Mouse (Mus musculus) regulatory T cell (primary cell): ENCODE data around the gene Tmem88.

Source experiments
- in situ Hi-C: fragments of 300-600 bp; cut with MboI, MseI; formaldehyde crosslinking; loops from one replicate; pipeline ENCODE4 v1.15.1; 2025; ENCODE audit warnings: high pct_unique_total_duplicates

Gene Tmem88

GRCm38 (mm10) chr11:69388680-69389079 lies 9.4 kb downstream of the Tmem88 start:
- in situ Hi-C loops: loop anchor here (5.0 kb wide), 1 partner anchor 56 kb away; no protein-coding TSS in a partner anchor

GRCm38 (mm10) chr11:69386758-69387157 lies 11.3 kb downstream of the Tmem88 start:
- in situ Hi-C loops: loop anchor here (5.0 kb wide), 1 partner anchor 54 kb away; no protein-coding TSS in a partner anchor

- in situ Hi-C loops: loop anchor here (5.0 kb wide), 2 partner anchors 53 to 128 kb away; no protein-coding TSS in a partner anchor
Observed at GRCm38 (mm10) chr11:69384979-69385378, 13.1 kb downstream of the Tmem88 start.

- in situ Hi-C loops: loop anchor here (5.0 kb wide), 1 partner anchor 125 kb away; no protein-coding TSS in a partner anchor
Observed at GRCm38 (mm10) chr11:69382478-69383105, 15.4 kb downstream of the Tmem88 start.

- in situ Hi-C loops: loop anchor here (5.0 kb wide), 1 partner anchor 124 kb away; no protein-coding TSS in a partner anchor
Observed at GRCm38 (mm10) chr11:69381356-69381755, 16.7 kb downstream of the Tmem88 start.

GRCm38 (mm10) chr11:69379600-69379999 lies 18.4 kb downstream of the Tmem88 start:
- in situ Hi-C loops: no loop called here

GRCm38 (mm10) chr11:69377766-69378165 lies 20.3 kb downstream of the Tmem88 start:
- in situ Hi-C loops: no loop called here

- in situ Hi-C loops: no loop called here
Observed at GRCm38 (mm10) chr11:69375646-69376045, 22.4 kb downstream of the Tmem88 start.

- in situ Hi-C loops: no loop called here
Observed at GRCm38 (mm10) chr11:69373223-69373965, 24.6 kb downstream of the Tmem88 start.

GRCm38 (mm10) chr11:69372780-69373170 lies 25.3 kb downstream of the Tmem88 start:
- in situ Hi-C loops: no loop called here

- in situ Hi-C loops: no loop called here
Observed at GRCm38 (mm10) chr11:69372056-69372779, 25.8 kb downstream of the Tmem88 start.

GRCm38 (mm10) chr11:69371601-69372000 lies 26.4 kb downstream of the Tmem88 start:
- in situ Hi-C loops: no loop called here

- in situ Hi-C loops: no loop called here
Observed at GRCm38 (mm10) chr11:69370817-69371215, 27.2 kb downstream of the Tmem88 start.

GRCm38 (mm10) chr11:69369990-69370816 lies 27.8 kb downstream of the Tmem88 start:
- in situ Hi-C loops: no loop called here

- in situ Hi-C loops: no loop called here
Observed at GRCm38 (mm10) chr11:69369215-69369989, 28.6 kb downstream of the Tmem88 start, which contains the start of gene Chd3. Chd3 (minus strand) TSS chr11:69369406.

GRCm38 (mm10) chr11:69368356-69369214 lies 29.4 kb downstream of the Tmem88 start:
- in situ Hi-C loops: no loop called here

GRCm38 (mm10) chr11:69367616-69368355 lies 30.2 kb downstream of the Tmem88 start:
- in situ Hi-C loops: no loop called here

GRCm38 (mm10) chr11:69366855-69367615 lies 31.0 kb downstream of the Tmem88 start:
- in situ Hi-C loops: no loop called here
